ENCODE assay signal across 8 mouse cellular contexts in genomic region chr2:32960273-32960672, GRCm38 (mm10). TPM values are rescaled to one million over a fixed set of nuclear protein-coding genes. Genes with fewer than 3 reads are reported as not detected.
DNase-seq lines count a peak whose midpoint lies in the region; ATAC-seq and TF ChIP-seq lines count a peak whose summit lies in the region.

No protein-coding gene starts in this region.

- H3K4me2 ChIP-seq in kidney, postnatal 0 days (ENCODE audit: low read length) = peak overlapping the region; percentile 72
- H3K4me2 ChIP-seq in embryonic facial prominence, embryonic 13.5 days = peak overlapping the region; percentile 89
- H3K4me2 ChIP-seq in intestine, postnatal 0 days (replicated peaks; ENCODE audit: low read depth) = no peak overlapping the region; the same call in 1 of the 2 replicates

- H3K9ac ChIP-seq in kidney, postnatal 0 days (ENCODE audit: low read depth, low read length) = no peak overlapping the region
- peak overlapping the region; percentile 96 for H3K9ac ChIP-seq in embryonic facial prominence, embryonic 13.5 days
- peak overlapping the region; percentile 81; the same call in 1 of the 2 replicates for H3K9ac ChIP-seq in intestine, postnatal 0 days (ENCODE audit: low read depth, low read length)

- peaks cover 8% of the 10 kb centered on the region for H3K4me1 ChIP-seq in kidney, postnatal 0 days (replicated peaks; ENCODE audit: insufficient read depth, low read length)
- peaks cover 35% of the 10 kb centered on the region for H3K4me1 ChIP-seq in embryonic facial prominence, embryonic 13.5 days
- H3K4me1 ChIP-seq in intestine, postnatal 0 days (replicated peaks; ENCODE audit: control insufficient read depth, insufficient read depth, low read length) = peaks cover 6% of the 10 kb centered on the region

- ATAC-seq in kidney, postnatal 0 days (replicated peaks; ENCODE audit: low FRiP score, low read depth) = no peak
- ATAC-seq in embryonic facial prominence, embryonic 13.5 days (ENCODE audit: insufficient number of reproducible peaks, insufficient read depth, low FRiP score, low TSS enrichment, low read depth) = no peak
- ATAC-seq in intestine, postnatal 0 days = no peak

- 75% methylated on average over 4 of the region's 4 CpGs for WGBS in kidney, postnatal 0 days
- 92% methylated on average over 4 of the region's 4 CpGs for WGBS in embryonic facial prominence, embryonic 13.5 days
- WGBS in intestine, postnatal 0 days = 77% methylated on average over 4 of the region's 4 CpGs

- no peak for DNase-seq in kidney, postnatal 0 days (ENCODE audit: low spot score)
- DNase-seq in kidney, adult 8-10 months = no peak
- peak; percentile 12 for DNase-seq in naive thymus-derived CD4-positive, alpha-beta T cell, adult 2 months (ENCODE audit: low read depth)
- DNase-seq in gastrocnemius, postnatal 25 days = no peak
- no peak for DNase-seq in cerebellum, adult 11 months
- no peak for DNase-seq in left cerebral cortex, adult 18-20 months (ENCODE audit: low spot score in 2 of 2)

- H3K27ac ChIP-seq in kidney, postnatal 0 days = no peak overlapping the region
- H3K27ac ChIP-seq in embryonic facial prominence, embryonic 13.5 days = no peak overlapping the region
- no peak overlapping the region for H3K27ac ChIP-seq in intestine, postnatal 0 days (ENCODE audit: low read depth, low read length)

- no peak for TF ChIP-seq CTCF in kidney, postnatal 0 days (IDR thresholded peaks at IDR 0.05; ENCODE audit: low read depth)
- no peak for TF ChIP-seq CTCF in intestine, postnatal 0 days (IDR thresholded peaks at IDR 0.05; ENCODE audit: low read depth)

- H3K27me3 ChIP-seq in kidney, postnatal 0 days (ENCODE audit: insufficient read depth, low read length) = no peaks in the 10 kb centered on the region
- H3K27me3 ChIP-seq in embryonic facial prominence, embryonic 13.5 days = no peaks in the 10 kb centered on the region
- H3K27me3 ChIP-seq in intestine, postnatal 0 days (replicated peaks; ENCODE audit: control insufficient read depth, insufficient read depth, low read length) = no peaks in the 10 kb centered on the region

- H3K4me3 ChIP-seq in kidney, postnatal 0 days (replicated peaks; ENCODE audit: low read depth, low read length) = no peak overlapping the region
- H3K4me3 ChIP-seq in embryonic facial prominence, embryonic 13.5 days = peak overlapping the region; percentile 91; the same call in 1 of the 2 replicates
- H3K4me3 ChIP-seq in intestine, postnatal 0 days (ENCODE audit: low read depth, low read length) = no peak overlapping the region

- peaks cover 28% of the 10 kb centered on the region; the same call in 1 of the 2 replicates for H3K36me3 ChIP-seq in kidney, postnatal 0 days (ENCODE audit: insufficient read depth, low read length)
- peaks cover 49% of the 10 kb centered on the region for H3K36me3 ChIP-seq in embryonic facial prominence, embryonic 13.5 days
- peaks cover 36% of the 10 kb centered on the region for H3K36me3 ChIP-seq in intestine, postnatal 0 days (ENCODE audit: control insufficient read depth, insufficient read depth)

- no peaks in the 10 kb centered on the region for H3K9me3 ChIP-seq in kidney, postnatal 0 days (replicated peaks; ENCODE audit: low read length)
- no peaks in the 10 kb centered on the region for H3K9me3 ChIP-seq in embryonic facial prominence, embryonic 13.5 days
- H3K9me3 ChIP-seq in intestine, postnatal 0 days (ENCODE audit: control insufficient read depth) = no peaks in the 10 kb centered on the region

RNA-seq across cellular contexts. Expression of gene Rpl12, which starts 1.1 kb away (rescaled TPM):
- 173 and 195 TPM in 2 replicates for polyA plus RNA-seq in kidney, postnatal 0 days (2015; fragmentation: Nextera tagmentation; extraction: Ambion mirVana)
- 185 and 205 TPM in 2 replicates for polyA plus RNA-seq in embryonic facial prominence, embryonic 13.5 days (2015; fragmentation: Nextera tagmentation; extraction: Ambion mirVana)
- polyA plus RNA-seq in intestine, postnatal 0 days (2015; fragmentation: Nextera tagmentation; extraction: Ambion mirVana) = 90.6 and 103 TPM in 2 replicates
- 10 to 100 TPM; 52.0 to 67.4 TPM for total RNA-seq in gastrocnemius, postnatal 25 days (2021)
- total RNA-seq in left cerebral cortex, adult 18-20 months (2021) = 100 to 1,000 TPM; 114 to 120 TPM

RNA-seq across cellular contexts. Expression of gene Lrsam1, which starts 1.1 kb away (rescaled TPM):
- polyA plus RNA-seq in kidney, postnatal 0 days (2015; fragmentation: Nextera tagmentation; extraction: Ambion mirVana) = 8.6 and 9.0 TPM in 2 replicates
- polyA plus RNA-seq in embryonic facial prominence, embryonic 13.5 days (2015; fragmentation: Nextera tagmentation; extraction: Ambion mirVana) = 13.4 and 13.6 TPM in 2 replicates
- 4.3 and 4.4 TPM in 2 replicates for polyA plus RNA-seq in intestine, postnatal 0 days (2015; fragmentation: Nextera tagmentation; extraction: Ambion mirVana)
- total RNA-seq in gastrocnemius, postnatal 25 days (2021) = 10 to 100 TPM; 10.4 to 13.5 TPM
- 10 to 100 TPM; 38.7 to 44.6 TPM for total RNA-seq in left cerebral cortex, adult 18-20 months (2021)

RNA-seq across cellular contexts. Expression of gene Slc2a8, which starts 21.6 kb away (rescaled TPM):
- 36.8 and 37.1 TPM in 2 replicates for polyA plus RNA-seq in kidney, postnatal 0 days (2015; fragmentation: Nextera tagmentation; extraction: Ambion mirVana)
- 24.6 and 25.8 TPM in 2 replicates for polyA plus RNA-seq in embryonic facial prominence, embryonic 13.5 days (2015; fragmentation: Nextera tagmentation; extraction: Ambion mirVana)
- polyA plus RNA-seq in intestine, postnatal 0 days (2015; fragmentation: Nextera tagmentation; extraction: Ambion mirVana) = 48.7 and 50.2 TPM in 2 replicates
- total RNA-seq in gastrocnemius, postnatal 25 days (2021) = 1 to 10 TPM; 9.5 to 9.6 TPM
- 10 to 100 TPM; 24.0 to 26.1 TPM for total RNA-seq in left cerebral cortex, adult 18-20 months (2021)
